Mouse (Mus musculus) kidney, embryonic 16.5 days (tissue): Measurements from ENCODE around the gene Zfp663. TPM values are rescaled to one million over a fixed set of nuclear protein-coding genes. Genes with fewer than 3 reads are reported as not detected.
A peak's percentile ranks its signal among the peaks of the same experiment; 100 is the strongest.

Source experiments
- ATAC-seq: fragments of 200-750 bp; cut with Nextera tagmentation; 2 replicates; pipeline ENCODE4 v1.8.0; 2017; ENCODE audit warnings: moderate TSS enrichment; ENCODE audit not compliant: low FRiP score, low TSS enrichment
- H3K27ac ChIP-seq: fragments of 300-500 bp; sonication (generic); 2 replicates; pipeline ENCODE4 v1.5.1; 2014; ENCODE audit warnings: low read length
- H3K27me3 ChIP-seq: fragments of 300-500 bp; sonication (generic); 2 replicates; pipeline ENCODE4 v1.6.1; 2014; ENCODE audit warnings: low read length, control low read depth, mixed read lengths; ENCODE audit not compliant: insufficient read depth
- H3K36me3 ChIP-seq: fragments of 300-500 bp; sonication (generic); 2 replicates; pipeline ENCODE4 v1.6.1; 2014; ENCODE audit warnings: low read length, control low read depth, mixed read lengths; ENCODE audit not compliant: insufficient read depth
- H3K4me1 ChIP-seq: fragments of 300-500 bp; sonication (generic); 2 replicates; pipeline ENCODE4 v1.6.1; 2014; ENCODE audit warnings: low read length, control low read depth, mixed read lengths; ENCODE audit not compliant: insufficient read depth
- H3K4me2 ChIP-seq: fragments of 300-500 bp; sonication (generic); replicated peaks from 2 replicates; pipeline ENCODE4 v1.6.1; 2014; ENCODE audit warnings: low read depth, low read length
- H3K4me3 ChIP-seq: fragments of 300-500 bp; sonication (generic); 2 replicates; pipeline ENCODE4 v1.5.1; 2014; ENCODE audit warnings: mild to moderate bottlenecking, low read length
- H3K9ac ChIP-seq: fragments of 300-500 bp; sonication (generic); replicated peaks from 2 replicates; pipeline ENCODE4 v1.6.1; 2014; ENCODE audit warnings: low read length
- H3K9me3 ChIP-seq: fragments of 300-500 bp; sonication (generic); 2 replicates; pipeline ENCODE4 v1.6.1; 2016; ENCODE audit warnings: low read length, control low read depth
- WGBS: fragments of 180-500 bp; shearing (Covaris S2); extraction: QIAGEN DNeasy Blood & Tissue Kit; methylation state at CpG from one replicate; pipeline ENCODE4 v1.1.7; 2014; 5-methylcytosine and 5-hydroxymethylcytosine counted together
- polyA plus RNA-seq: library from polyadenylated mRNA; unstranded; fragments of >200 nt; fragmentation: Nextera tagmentation; extraction: Ambion mirVana; gene quantifications from 2 replicates; pipeline ENCODE4 v1.2.1, GENCODE M21; 2015

Zfp663 gene
- polyA plus RNA-seq, 1 experiment from 2014 or later: 1.1 TPM

DNA sequence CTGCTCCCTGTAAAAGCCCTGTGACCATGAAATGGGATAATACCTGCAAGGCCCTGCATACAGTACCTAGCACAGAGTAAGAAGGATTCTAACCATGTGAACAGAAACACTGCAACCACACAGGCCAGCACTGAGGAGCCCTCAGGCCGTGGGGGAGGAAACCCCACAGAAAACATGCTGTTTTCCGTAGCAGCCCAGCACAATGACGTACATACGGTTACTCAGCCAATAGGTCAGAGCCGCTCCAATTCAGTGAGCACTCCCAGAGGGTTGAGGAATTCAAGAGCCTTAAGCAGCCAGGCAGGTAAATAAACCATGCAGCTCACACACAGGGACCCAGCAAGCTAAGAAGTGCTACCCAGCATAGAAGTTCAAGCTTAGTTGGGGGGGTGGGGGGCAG, 44.6 kb downstream of the Zfp663 start:
- Histone ChIP-seq H3K4me1 (peaks cover 74% of the 10 kb centered on the region), H3K4me2 (peak overlapping the region; percentile 94)
- 26% methylated on average over 5 of the region's 5 CpGs for WGBS

DNA sequence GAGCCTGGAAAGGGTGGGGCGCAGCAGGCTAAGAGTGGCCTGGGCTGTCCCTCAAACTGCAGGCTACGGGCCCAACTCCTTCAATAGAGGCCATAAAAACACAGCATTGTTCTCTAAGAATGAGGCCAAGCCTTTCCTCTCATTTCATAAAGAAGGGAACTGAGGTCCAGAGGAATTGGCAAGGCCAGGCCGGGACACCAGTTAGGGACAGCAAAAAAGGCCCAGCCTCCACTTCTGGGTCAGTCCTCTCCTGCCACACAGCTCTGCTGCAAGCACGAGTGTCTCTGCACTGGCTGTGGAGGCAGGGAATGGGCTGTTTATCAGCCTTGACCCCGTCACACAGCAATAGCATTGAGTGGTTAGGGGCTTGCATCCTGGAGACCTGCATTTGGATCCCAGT, 45.0 kb downstream of the Zfp663 start:
- ATAC-seq: no peak
- H3K4me1 ChIP-seq: peaks cover 78% of the 10 kb centered on the region
- WGBS: 57% methylated on average over 5 of the region's 5 CpGs
- peak overlapping the region; percentile 76 for H3K27ac ChIP-seq
- H3K9ac ChIP-seq: peak overlapping the region; percentile 49
- H3K9me3 ChIP-seq: no peaks in the 10 kb centered on the region
- H3K4me2 ChIP-seq: peak overlapping the region; percentile 94; the same call in 1 of the 2 replicates
- peaks cover 3% of the 10 kb centered on the region; the same call in 1 of the 2 replicates for H3K36me3 ChIP-seq
- H3K27me3 ChIP-seq: no peaks in the 10 kb centered on the region
- H3K4me3 ChIP-seq: peak overlapping the region; percentile 3; the same call in 1 of the 2 replicates

More for the DNA sequence above, 44.6 kb downstream of the Zfp663 start:
- Histone ChIP-seq H3K27me3 (no peaks in the 10 kb centered on the region), H3K36me3 (peaks cover 3% of the 10 kb centered on the region; the same call in 1 of the 2 replicates), H3K27ac (peak overlapping the region; percentile 76), H3K4me3 (peak overlapping the region; percentile 3; the same call in 1 of the 2 replicates), H3K9me3 (no peaks in the 10 kb centered on the region), H3K9ac (peak overlapping the region; percentile 49)
- ATAC-seq: peak; percentile 5; the same call in 1 of the 2 replicates

DNA sequence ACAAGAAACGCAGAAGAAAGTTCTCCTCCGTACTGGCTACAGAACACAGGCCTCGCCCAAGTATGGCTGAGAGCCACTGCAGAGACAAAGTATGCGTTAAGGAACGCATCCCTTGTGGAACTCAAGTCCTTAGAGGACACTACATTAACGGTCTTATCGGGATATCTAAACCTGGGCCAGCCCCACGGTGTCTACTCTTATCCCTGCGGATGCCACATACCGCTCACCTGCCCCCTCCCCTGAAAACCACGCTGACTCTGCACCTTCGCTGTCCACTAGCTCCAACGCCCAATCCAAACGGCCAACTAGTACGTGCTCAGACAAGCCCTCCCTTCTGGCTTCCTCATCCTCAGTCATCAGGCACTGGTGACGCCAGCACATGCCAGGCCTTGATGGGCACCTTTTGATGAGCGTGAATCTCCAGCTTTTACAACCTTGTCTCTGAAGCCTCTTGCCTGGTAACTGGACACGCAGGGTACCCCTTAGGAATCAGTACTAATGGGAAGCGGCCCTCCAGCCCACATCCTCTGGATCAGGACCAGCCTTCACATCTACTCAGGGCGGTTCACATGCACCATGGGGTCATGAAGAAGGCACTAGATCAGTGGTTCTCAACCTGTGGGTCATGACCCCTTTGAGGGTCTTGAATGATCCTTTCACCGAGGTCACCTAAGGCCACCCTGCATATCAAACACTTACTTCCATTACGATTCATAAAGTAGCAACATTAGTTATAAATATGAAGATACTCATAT, 46.4 kb downstream of the Zfp663 start:
- Histone ChIP-seq H3K9me3 (no peaks in the 10 kb centered on the region), H3K9ac (peak overlapping the region; percentile 32; the same call in 1 of the 2 replicates), H3K4me3 (no peak overlapping the region), H3K27me3 (no peaks in the 10 kb centered on the region), H3K4me2 (no peak overlapping the region), H3K27ac (peak overlapping the region; percentile 84; the same call in 1 of the 2 replicates), H3K36me3 (peaks cover 3% of the 10 kb centered on the region; the same call in 1 of the 2 replicates), H3K4me1 (peaks cover 87% of the 10 kb centered on the region)
- ATAC-seq: no peak
- WGBS: 84% methylated on average over 22 of the region's 22 CpGs

DNA sequence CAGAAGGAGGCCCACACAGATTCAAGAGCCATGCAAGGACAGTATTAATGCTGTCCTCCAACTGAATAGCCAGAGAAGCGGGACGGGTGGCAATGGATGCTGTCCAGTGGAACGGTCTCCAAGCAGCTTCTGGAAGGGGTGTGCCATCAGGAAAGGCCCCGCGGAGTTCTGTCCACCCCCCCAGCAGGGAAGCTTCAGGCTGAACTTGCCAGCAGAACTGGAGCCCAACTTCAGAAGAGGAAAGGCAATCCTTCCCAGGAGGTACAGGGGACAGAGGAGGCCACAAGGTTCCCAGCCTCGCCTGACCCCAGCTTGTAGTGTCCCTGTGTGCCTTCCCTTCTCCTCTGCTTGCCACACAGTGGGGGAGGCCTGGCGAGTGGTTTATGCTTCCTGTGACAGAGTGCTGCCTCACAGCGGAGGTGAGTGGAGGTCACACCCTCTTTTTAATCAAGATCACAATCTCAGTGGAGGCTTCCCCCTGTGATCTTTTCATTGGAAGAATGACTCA, 47.1 kb downstream of the Zfp663 start:
- H3K27me3 ChIP-seq: no peaks in the 10 kb centered on the region
- H3K27ac ChIP-seq: peak overlapping the region; percentile 84
- peaks cover 90% of the 10 kb centered on the region for H3K4me1 ChIP-seq
- H3K4me2 ChIP-seq: no peak overlapping the region; the same call in 1 of the 2 replicates
- WGBS: 53% methylated on average over 8 of the region's 8 CpGs
- no peaks in the 10 kb centered on the region for H3K9me3 ChIP-seq
- H3K9ac ChIP-seq: peak overlapping the region; percentile 32
- H3K4me3 ChIP-seq: no peak overlapping the region
- no peak for ATAC-seq
- peaks cover 3% of the 10 kb centered on the region; the same call in 1 of the 2 replicates for H3K36me3 ChIP-seq

DNA sequence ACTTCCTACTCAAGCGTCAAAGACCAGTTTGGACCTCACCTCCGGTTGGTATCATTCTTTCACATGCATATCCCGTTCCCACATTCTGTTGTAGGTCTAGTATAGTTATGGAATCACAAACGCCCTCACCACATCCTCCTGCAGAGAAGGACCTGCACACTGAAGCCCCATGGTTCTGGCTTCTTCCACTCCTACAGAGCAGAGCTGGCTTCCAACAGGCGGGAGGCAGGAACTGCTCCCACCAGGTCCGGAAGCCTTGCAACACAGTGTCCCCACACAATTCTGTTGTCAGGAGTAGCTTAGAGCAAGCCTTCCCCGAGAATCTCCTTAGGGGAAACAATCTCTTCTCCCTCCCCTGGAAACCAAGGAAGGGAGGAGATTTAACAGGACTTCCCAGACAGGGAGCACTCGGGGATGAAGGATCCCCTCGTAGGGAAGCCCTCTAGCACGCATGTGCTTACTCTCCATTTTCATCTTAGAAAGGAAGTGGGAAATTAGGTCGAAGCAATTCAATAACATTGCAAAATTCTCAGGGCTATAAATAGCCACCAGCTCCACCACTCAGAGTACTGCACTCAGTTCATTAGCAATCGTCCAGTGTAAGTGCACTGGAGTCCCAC, 47.9 kb downstream of the Zfp663 start:
- 48% methylated on average over 12 of the region's 12 CpGs for WGBS
- ATAC-seq: no peak
- H3K4me3 ChIP-seq: no peak overlapping the region
- 0 out of 2 replicates have a peak overlapping the region, but pooled peaks have one; percentile 32 for H3K9ac ChIP-seq
- peaks cover 95% of the 10 kb centered on the region for H3K4me1 ChIP-seq
- no peaks in the 10 kb centered on the region for H3K9me3 ChIP-seq
- H3K36me3 ChIP-seq: peaks cover 9% of the 10 kb centered on the region
- H3K4me2 ChIP-seq: no peak overlapping the region; the same call in 1 of the 2 replicates
- peak overlapping the region; percentile 84 for H3K27ac ChIP-seq
- H3K27me3 ChIP-seq: no peaks in the 10 kb centered on the region

DNA sequence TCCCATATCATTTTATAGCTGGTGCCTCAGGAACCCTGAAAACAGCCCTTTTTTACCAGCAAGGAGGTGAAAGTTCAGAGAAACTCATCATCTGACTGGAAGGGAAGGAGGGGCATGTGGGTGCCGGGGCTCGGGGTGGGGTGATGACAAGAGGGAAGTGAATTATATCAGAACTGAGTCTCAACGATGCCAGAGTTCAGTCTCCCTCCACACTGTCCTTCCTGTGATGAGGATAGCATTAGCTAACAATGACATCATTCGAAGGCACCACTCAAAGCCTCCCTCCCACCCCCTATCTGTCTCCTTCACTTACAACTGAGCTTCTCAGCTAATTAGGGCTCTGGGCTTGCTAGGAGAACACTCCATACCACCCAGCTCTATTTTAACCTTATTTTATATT, 49.0 kb downstream of the Zfp663 start:
- Histone ChIP-seq H3K27me3 (no peaks in the 10 kb centered on the region), H3K9me3 (no peaks in the 10 kb centered on the region), H3K4me2 (no peak overlapping the region), H3K36me3 (peaks cover 18% of the 10 kb centered on the region), H3K9ac (no peak overlapping the region), H3K4me3 (no peak overlapping the region), H3K4me1 (peaks cover 89% of the 10 kb centered on the region), H3K27ac (0 out of 2 replicates have a peak overlapping the region, but pooled peaks have one; percentile 3)
- 30% methylated on average over 4 of the region's 4 CpGs for WGBS
- no peak for ATAC-seq

DNA sequence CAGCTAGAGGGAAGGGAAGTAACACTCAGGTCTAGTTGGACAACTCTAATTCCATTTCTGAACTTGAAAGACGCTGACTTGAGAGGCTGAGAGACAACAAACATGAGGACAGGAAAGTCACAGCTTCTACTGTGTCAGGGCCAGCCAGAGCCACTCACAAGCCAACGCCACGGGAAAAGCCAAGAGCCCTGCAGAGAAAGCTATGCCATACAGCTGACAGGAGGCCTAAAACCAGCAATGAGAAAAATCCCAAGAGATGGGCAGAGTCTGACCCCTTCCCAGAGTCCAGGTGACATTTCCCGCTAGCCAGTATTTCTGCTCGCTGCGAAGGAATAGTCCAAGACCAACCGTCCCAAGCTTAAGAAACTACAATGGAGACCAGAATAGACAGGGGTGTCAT, 49.6 kb downstream of the Zfp663 start:
- H3K27me3 ChIP-seq: no peaks in the 10 kb centered on the region
- WGBS: 77% methylated on average over 7 of the region's 7 CpGs
- no peak overlapping the region for H3K4me2 ChIP-seq
- H3K9ac ChIP-seq: no peak overlapping the region
- H3K9me3 ChIP-seq: no peaks in the 10 kb centered on the region
- peaks cover 18% of the 10 kb centered on the region for H3K36me3 ChIP-seq
- no peak overlapping the region for H3K4me3 ChIP-seq
- 0 out of 2 replicates have a peak overlapping the region, but pooled peaks have one; percentile 3 for H3K27ac ChIP-seq
- no peak for ATAC-seq
- H3K4me1 ChIP-seq: peaks cover 88% of the 10 kb centered on the region

DNA sequence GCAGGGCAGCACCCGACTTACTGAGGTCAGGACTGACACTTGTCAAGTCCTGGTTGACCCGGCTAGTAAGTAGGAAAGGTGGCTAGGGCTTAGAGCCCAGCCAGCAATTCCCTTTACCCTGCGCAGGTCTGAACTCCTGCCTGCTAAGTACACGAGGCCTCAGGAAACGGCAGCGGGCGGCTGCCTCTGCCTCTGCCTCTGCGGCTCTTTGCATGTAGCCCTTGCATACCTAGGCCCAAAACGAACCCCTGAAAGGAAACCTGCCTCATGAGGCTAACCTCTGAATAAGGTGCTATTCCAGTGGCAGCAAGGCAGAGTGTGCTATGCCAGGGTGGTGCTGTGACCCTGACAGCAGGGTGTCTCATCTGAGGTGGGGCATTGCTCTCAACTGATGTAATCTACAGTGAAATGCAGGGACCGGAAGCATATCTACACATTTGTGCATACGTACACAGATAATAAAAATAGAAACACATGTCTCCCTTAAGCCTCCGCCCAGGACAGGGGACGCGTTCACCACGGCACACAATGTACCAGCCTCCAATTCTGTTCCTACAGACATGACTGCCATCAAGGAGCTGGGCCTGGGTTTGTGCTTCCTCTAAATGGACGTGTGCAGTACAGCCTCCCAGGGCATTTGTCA, 50.8 kb downstream of the Zfp663 start:
- H3K4me1 ChIP-seq: peaks cover 85% of the 10 kb centered on the region
- H3K9ac ChIP-seq: peak overlapping the region; percentile 48; the same call in 1 of the 2 replicates
- no peak for ATAC-seq
- H3K4me3 ChIP-seq: no peak overlapping the region
- H3K9me3 ChIP-seq: no peaks in the 10 kb centered on the region
- H3K27ac ChIP-seq: peak overlapping the region; percentile 79
- peak overlapping the region; percentile 17; the same call in 1 of the 2 replicates for H3K4me2 ChIP-seq
- H3K36me3 ChIP-seq: peaks cover 21% of the 10 kb centered on the region
- H3K27me3 ChIP-seq: no peaks in the 10 kb centered on the region
- 47% methylated on average over 16 of the region's 16 CpGs for WGBS

DNA sequence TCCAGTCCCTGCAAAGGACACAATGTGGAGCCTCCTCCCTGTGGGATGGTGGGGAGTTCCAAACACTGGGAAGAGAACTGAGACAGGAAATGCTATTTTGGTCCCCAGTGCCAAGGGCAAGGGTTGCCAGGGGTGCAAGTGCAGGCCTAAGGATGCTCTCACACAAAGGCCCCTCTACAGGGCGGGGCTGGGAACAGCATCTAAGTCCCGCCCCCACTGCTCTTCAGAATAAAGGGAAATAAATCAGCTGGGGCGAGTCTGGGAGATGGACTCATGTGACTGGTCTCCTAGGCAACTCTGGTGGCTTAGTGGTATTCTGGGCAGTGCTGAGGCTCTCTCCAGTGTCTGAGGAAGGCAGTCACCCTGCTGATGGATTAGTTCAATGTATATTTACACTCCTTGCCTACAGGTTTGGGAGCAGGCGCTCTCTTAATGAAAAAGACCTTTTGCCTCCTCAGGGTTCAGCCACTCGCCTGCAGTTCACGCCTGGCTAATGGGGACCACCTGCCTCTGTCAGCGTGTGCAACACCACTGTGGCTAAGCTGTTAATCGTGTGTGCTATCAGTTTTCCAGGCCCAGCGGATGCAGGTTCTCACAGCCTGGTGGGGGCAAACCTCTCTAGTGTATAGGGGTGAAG, 51.6 kb downstream of the Zfp663 start:
- Histone ChIP-seq H3K9me3 (no peaks in the 10 kb centered on the region), H3K9ac (peak overlapping the region; percentile 48; the same call in 1 of the 2 replicates), H3K36me3 (peaks cover 25% of the 10 kb centered on the region), H3K4me3 (0 out of 2 replicates have a peak overlapping the region, but pooled peaks have one; percentile 2), H3K4me1 (peaks cover 79% of the 10 kb centered on the region), H3K27me3 (no peaks in the 10 kb centered on the region), H3K4me2 (peak overlapping the region; percentile 17), H3K27ac (peak overlapping the region; percentile 79)
- 7% methylated on average over 9 of the region's 9 CpGs for WGBS
- ATAC-seq: peak; percentile 83
